Mouse (Mus musculus) urinary bladder, adult 2 months (tissue): ENCODE results near the gene Aqp2. TPM values are rescaled to one million over a fixed set of nuclear protein-coding genes. Genes with fewer than 3 reads are reported as not detected.

Experiments used
- DNase-seq: peaks from one replicate; pipeline ENCODE4 v3.0.0; 2022; ENCODE audit warnings: low spot score
- polyA plus RNA-seq: library from polyadenylated mRNA; depleted of rRNA; stranded (reverse); fragments of >200 nt; gene quantifications from 2 replicates; pipeline ENCODE4 v1.2.3, GENCODE M21; 2012; rRNA removed

Aqp2 gene
- not detected in 2 replicates for polyA plus RNA-seq

DNA sequence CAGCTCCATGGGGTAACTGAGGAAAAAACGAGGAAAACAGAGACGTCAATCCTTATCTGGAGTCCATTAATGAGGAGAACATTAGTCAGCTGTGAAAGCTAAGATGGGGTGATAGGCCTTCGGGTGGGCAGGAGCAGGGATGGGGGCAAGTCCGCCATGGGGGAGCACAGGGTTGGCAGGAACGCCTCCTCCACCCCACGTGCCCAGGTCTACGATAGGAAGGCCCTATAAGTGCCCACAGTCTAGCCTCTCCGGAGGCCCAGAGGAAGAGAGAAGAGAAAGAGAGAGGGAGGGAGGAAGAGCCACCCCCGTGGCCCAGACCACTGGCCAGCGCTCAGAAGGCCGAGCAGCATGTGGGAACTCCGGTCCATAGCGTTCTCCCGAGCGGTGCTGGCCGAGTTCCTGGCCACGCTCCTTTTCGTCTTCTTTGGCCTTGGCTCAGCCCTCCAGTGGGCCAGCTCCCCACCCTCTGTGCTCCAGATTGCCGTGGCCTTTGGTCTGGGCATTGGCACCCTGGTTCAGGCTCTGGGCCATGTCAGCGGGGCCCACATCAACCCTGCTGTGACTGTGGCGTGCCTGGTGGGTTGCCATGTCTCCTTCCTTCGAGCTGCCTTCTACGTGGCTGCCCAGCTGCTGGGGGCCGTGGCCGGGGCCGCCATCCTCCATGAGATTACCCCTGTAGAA is at the start of gene Aqp2:
TSS of gene Aqp2 (plus strand) at position 254 of the 684 bp plus-strand sequence.
- no peak for DNase-seq

DNA sequence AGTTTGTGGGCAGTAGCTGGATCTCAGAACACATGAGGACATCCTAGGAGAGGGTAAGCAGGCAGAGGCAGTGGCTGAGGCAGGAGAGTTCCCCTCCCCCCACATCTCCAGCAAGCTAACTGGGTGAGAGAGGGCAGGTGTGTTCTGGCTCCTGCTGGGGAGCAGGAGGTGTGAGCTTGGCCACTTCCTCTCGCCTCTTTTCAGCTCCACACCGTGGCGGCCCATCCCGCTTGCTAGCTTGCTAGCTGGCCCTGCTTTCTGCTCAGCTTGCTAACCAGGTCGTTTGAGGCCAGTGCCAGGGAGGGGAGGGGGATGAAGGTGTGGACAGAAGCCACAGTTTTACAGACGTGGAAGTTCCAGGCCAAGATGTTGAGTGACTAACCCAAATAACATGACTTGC is 47.7 kb upstream of the Aqp2 start:
- DNase-seq, result no peak

DNA sequence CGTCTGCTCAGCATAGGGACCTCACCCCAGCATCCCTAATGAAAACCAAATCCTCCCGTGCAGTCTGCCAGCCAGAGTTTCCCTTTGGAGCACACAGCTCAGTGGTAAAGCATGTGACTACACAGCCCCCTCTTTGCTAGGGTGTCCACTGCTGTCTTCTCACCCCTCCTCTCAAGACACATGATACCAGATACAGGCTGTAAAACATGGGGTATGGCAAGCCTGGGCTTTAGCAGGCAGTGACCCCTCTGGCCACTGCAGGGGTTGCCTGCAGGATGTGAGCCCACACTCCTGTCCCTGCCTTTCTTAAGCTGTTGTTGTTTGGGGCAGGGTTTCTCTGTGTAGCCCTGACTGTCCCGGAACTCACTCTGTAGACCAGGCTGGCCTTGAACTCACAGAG is 46.8 kb upstream of the Aqp2 start:
- DNase-seq, result no peak

DNA sequence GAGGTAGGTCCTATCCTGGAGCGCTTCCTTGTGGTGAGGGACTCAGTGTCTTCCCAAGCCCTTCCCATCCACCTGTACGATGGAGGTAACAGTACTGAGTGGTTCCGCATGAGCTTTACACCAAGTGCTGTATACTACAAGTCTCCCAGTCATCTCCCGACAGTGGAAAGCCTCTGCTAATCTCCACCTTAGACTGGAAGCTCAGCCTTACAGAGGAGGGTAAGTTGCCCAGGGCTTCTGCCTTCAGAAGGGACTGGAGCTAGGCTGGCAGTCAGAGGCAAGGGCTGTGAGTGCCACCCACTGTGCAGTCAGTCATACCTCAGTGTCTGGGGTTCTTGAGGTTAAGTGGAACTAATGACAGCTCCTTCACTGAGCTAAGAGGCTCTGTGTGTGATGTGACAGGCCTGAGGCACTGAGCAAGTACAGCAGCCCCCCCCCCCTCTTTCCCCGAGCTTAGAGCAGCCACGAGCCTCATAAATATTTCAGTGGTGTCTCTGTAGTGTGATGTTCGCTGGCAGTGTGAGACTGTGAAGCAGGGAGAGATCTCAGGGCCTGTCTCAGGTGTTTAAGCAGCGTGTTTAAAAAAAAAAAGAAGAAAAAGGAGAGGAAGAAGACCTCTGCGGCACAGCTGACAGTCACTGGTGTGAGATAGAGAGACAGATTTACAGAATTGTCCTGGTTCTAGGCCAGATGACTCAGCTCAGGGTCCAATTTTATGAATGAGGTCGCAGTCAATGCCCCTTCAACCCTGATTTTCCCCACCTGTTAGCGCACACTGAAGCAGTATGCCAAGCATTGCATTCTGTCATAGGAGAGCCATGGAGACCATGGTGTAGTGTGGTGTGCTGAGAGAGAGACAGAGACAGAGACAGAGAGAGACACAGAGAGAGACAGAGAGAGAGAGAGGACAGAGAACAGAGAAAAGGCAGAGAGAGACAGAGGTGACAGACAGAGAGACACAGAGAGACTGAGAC is 41.7 kb upstream of the Aqp2 start:
- no peak for DNase-seq

DNA sequence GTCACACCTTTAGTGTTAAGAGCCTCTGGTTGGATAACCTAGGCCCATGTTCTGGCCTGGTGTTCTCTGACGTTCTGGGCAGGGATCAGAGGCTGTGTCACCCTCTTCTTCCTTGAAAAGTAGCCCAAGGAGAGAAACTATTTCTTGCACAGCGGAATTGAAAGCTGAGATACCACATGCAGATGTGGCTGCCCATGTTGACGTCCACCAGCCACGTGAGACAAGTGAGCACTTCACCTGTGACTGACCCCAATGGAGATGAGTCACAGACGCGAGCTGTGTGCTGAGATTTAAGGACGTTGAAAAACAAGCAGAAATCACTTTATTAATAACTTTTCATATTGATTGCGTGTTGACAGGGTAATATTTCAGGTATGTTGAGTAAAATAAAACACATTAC is 39.0 kb upstream of the Aqp2 start:
- no peak for DNase-seq

DNA sequence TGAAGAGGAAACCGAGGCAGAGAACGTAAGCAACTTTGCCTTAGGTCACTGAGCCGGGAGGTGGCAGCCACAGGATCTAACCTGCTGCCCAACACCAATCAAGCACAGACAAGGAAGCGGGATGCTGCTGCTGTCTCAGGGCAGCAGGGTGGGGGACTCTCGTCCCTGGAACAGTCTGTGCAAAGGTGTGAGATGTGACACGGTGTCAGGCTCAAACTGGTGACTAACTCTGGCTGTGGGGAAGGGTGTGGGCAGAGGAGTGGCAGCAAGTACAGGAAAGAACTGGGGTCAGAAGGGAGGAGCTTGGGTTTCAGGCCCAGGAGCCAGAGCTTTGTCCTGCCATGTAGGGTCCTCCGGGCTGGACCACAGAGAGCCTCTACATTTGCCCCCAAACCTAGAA is 34.8 kb upstream of the Aqp2 start:
- no peak for DNase-seq

DNA sequence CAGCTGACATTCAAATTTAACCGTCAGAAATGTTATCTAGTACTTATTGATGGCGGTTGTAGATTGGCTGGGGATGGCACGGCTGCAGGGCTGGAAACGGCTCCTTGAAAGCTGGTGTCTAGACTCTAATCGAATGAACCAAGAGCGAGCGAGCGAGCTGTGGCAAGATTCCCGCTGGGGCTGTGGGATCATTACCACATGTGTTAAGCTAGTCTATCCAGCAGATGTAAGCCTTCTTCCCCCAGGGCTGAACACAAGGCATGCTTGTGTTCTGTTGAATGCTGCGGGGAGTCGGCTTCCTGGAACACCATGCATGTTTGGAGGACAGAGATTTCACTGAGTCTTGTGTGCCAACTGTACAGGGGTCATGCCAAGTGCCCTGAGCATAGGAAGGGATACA is 32.3 kb upstream of the Aqp2 start:
- no peak for DNase-seq

DNA sequence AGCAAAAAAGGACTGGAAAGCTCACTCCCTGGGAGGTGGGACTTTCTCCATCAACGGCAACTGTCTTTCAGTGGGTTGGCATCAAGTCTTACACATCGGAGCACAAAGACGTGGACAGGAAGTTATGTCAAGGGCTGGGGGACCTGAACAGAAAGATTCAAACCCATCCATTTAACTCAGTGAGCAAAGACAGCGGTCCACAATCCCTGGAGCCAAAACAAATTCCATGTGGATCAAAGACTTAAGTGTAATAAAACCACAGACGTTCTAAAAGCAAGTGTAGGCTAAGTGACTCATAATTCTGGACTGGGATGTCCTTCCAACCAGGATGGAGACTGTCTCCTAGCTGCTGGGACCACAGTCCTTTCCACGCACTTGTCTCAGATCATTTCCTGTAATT is 31.1 kb upstream of the Aqp2 start:
- DNase-seq, result no peak

DNA sequence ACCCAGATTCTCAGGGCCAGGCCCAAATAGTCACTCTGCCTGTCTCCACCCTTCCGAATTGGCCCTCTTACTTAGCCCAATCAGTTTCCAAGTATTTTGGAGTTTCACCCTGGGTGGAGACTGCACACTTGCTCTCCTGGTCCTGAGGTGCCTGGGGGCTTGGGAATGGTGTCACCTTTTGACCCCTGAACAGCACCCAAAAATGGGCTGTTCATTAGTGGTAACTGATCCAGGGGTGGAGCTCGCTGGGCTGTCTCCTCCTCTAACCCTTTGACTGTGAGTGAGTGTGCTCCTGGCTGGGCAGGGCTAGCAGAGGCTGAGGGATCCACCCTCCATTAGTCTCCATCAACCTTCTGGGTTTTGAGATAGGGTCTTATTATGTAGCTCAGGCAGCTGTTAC is 29.0 kb upstream of the Aqp2 start:
- DNase-seq, result no peak

DNA sequence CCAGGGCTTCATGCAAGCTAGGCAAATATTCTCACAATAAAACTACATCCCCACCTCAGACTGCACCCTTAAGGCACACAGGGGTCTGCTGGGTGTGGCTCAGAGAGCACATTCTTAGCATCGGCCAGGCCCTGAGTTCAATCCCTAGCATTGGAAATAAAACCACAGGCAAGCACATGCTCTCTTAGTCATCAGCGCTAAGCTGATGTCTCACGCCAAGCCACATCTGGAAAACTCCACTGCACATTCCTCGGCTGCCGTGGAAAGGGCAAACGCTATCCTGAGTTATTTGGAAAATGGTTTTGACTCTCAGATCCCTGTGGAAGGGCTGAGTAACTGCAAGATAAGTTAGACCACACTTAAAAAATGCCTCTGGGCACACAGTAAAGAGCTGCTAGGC is 25.1 kb upstream of the Aqp2 start:
- DNase-seq, result no peak

DNA sequence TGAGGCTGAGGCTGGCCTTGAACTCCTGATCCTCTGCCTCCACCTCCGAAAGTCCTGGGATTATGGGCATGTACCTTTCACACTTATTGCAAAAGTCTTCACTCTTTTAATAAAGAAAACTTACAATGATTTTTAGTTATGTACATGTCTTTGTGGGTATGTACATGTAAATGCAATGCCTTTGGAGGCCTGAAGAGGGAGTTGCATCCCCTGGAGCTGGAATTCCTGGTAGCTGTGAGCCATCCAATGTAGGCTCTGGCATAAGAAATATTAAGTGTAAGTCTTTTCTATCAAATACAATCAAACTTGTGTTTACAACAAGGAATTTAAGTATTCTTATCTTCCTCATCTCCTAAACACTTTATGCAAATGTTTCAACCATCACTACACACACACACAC is 19.9 kb upstream of the Aqp2 start:
- no peak for DNase-seq

DNA sequence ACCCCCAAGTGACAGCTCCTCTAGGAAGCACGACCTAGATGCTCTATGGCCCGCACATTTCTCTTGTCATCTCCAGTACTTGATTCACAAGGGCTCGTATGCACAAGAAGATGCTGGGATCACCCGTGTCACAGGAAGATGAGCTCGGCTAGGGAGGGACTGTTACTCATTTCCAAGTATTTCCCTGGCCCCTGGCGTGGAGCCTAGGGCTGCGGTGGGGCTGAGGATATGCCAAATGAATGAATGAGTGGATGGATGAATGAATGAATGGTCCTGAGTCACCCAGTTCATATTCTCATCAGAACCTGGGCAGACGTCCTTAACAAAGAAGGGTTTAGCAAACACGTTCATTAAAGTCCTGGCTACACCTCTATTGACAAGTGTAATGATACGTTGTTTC is 18.6 kb upstream of the Aqp2 start:
- DNase-seq, result no peak

DNA sequence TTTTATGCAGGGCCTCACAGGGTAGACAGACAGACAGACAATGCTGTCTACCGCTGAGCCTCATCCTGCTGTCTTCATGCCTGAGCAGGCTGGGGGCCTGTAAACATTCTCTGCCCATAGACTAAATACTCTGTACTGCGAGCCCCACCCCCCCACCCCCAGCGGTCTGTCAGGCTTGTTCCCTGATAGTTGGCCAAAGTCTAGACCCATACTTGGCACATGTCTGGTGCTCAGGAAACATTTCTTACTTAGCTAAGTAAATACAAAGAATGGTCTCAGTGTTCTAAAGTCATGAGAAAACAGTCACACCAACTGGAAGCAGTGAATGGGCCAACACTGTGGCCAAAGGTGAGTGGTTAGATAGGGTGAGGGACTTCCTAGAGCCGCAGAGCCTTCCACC is 11.5 kb upstream of the Aqp2 start:
- DNase-seq, result no peak

DNA sequence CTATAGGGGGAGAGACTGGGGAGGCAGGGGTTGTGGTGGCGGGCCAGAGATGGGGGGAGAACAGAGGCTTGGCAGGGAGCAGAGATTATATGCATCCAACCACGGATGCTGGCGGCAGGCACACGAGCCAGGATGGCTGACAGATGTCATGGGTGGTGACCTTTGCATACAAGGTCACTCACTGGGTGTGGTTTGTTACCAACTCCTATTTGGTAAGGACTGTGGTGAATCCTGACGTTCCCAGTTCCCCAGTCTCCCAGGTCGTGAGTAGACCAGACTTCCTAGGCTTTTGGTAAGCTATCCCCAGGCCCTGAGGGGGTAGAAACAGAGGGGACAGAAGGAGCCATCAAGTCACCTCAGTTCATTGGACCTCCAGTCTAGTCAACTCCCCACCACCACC is 10.2 kb upstream of the Aqp2 start:
- no peak for DNase-seq

DNA sequence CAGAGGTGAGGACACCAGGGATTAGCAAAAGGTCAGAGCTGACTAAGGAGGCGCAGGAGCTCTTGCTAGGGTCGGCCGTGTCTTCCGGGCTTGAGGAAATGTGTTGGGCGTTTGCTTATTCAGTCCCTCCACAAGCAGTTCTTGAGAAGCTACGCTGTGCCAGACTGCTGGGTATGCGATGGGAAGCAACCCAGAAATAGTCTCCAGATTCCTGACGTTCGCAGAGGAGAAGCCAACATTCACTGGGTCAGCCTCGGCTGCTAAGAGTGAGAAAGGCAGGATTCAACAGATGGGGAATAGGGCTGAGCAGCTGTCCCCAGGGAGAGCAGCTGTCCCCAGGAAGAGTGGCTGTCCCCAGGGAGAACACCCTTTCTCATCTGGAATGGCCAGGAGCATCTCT is 9.7 kb upstream of the Aqp2 start:
- DNase-seq, result no peak

DNA sequence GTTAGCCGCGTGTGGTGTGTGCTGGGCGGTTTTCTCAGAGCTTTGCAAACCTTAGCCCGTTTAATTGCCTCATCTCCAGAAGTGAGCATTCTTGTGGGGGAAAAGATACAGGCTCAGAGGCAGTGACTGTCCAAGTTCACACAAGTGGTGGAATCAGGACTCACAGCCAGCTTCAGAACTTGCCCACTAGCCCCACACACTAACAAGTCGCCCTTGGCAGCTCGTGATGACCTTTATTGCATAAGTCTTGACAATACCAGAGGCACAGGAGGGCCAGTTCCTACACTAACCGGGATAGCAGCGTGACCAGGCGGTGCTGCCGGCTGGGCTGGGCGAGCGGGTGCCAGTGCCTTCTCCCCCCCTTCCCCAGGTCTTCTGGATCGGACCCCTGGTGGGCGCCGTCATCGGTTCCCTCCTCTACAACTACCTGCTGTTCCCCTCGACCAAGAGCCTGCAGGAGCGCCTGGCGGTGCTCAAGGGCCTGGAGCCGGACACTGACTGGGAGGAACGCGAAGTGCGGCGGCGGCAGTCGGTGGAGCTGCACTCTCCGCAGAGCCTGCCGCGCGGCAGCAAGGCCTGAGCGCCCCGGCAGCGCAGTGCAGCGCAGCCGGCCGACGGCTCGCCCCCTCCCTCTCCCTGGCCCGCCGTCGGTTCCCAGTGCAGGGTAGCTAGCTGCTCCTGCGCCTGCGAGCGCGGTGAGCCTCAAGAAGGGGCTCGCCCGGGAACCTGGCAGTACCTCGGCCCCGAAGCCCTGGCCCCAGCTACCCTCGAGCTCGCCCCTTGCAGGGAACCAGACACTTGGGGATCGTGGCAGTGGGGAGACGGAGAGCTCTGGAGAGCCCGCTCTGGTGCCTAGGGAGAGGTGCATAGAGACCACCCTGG is 4.8 kb downstream of the Aqp2 start:
- DNase-seq, result peak; percentile 39

DNA sequence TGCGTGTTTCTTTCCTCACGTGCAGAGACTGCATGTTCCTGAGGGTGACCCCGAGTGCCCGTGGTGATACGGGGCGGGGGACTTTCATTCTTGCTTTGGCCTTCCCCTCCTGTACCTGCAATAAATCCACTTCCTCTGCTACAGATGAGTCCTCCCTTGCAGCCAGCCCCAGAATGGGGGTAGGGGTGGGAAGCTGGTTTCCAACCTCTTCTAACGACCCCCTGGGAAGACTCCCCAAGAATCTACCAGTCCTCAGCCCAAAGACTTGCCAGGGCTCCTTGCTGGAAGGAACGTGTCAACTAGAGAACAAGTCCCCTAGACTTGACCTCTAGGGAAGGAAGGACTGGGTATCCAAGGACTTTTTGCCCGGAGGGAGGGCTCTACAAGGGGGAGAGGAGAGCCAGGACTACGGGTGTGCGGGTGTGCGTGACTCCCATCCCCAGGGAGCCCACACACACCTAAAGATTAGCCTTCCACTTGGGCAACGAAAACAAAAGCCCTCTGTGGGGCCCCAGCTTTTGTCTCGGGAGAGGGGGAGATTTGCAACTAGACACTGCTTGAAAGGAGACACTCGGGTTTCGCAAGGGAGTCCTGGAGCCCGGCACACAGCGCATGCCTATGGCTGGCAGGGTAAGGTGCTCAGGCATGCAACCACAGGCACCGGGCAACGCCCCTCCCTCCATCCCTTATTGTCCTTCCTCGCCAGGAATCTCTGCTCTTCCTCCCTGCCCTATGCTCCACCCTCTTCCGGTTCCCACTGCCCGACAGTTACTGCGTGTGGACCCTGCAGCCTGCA is 5.8 kb downstream of the Aqp2 start:
- peak; percentile 36 for DNase-seq

DNA sequence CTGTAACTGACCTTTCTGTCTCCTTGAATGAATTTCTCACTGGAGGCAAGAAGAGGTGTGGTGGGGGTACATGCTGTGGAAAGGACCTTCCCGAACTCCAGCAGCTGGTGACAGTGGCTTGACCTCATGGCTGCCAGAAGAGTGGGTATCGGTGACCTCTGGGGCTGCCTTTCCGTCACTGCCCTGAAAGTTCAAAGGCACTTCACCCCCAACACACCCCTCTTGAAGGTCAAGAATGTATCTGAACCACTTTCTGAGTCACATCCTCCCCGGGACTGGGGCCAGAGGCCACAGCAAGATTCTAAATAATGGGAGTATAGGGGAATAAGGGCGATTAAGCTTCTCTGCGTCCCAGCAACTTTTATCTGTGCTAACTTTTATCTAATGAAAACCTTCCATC is 6.9 kb downstream of the Aqp2 start:
- no peak for DNase-seq

DNA sequence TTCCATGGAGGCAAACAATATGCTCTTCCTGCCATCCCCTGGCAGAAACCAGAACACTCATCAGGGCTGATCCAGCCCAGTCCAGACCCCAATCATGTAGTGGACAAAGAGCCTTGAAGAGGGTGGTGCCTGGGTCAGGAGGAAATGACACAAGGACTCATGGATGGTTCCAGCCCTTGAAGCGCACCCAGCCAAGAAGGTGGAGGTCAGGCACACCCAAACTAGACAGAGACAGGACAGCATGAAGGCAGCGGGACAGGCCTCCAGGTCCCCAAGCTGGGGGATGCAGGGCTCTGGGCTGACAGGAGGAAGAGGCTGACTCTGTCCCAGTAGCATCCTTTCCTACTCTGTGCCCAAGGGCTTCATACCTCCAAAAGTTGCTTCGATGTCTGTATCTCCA is 7.7 kb downstream of the Aqp2 start:
- no peak for DNase-seq

DNA sequence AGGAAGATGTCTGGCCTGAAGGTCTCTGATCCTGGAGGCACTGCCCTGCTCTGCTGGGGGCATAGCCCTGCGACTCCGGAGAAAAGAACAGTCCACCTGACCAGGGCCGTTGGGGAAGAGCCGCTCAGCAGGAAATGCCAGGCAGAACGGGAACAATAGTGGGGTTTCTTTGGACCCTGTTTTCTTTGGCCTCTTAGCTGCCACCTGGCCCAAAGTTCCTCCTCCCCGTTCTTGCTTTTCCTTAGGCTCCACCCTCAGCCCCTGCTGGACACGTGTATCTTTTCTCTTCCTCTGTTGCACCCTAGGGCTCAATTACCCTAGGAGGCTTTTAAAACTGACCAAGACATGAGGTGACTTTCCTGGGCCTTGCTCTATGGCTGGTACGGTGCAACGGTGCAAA is 10.4 kb downstream of the Aqp2 start:
- no peak for DNase-seq

DNA sequence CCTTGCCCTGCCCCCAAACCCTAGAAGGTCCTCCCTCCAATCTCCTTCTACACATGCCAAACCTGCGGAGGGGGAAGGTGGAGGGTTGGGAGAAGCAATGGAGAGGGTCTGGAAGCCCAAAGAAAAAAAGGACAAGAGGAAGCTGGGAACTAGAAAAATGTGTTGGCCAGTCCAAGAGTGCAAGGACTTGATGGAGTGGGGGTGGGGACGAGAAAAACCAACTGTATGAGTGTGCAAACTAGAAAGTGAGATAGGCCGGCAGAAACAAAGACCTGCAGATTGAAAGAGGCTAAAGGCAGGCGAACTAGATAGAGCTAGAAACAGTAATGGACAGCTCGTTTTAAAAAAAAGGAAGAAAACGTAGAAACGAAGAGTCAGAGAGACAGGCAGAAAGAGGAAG is 10.8 kb downstream of the Aqp2 start:
- no peak for DNase-seq
